Mouse (Mus musculus) common myeloid progenitor, adult 5-6 weeks (primary cell): ENCODE data around the gene Wnk4. TPM values are rescaled to one million over a fixed set of nuclear protein-coding genes. Genes with fewer than 3 reads are reported as not detected.
A peak's percentile ranks its signal among the peaks of the same experiment; 100 is the strongest.

Experiments
- ATAC-seq: replicated peaks from 2 replicates; pipeline ENCODE4 v1.8.0; 2016; ENCODE audit warnings: low read depth, mild to moderate bottlenecking, moderate TSS enrichment, inconsistent platforms; ENCODE audit not compliant: poor library complexity, severe bottlenecking
- total RNA-seq: library from RNA; stranded (forward); fragments of 200-1000, 187-1606 nt; gene quantifications from 2 replicates; pipeline ENCODE4 v1.2.3, GENCODE M21; 2017

Wnk4 gene
- total RNA-seq, 1 experiment from 2014 or later, result not detected

GRCm38 (mm10) chr11:101265906-101266305 is 5.5 kb downstream of the Wnk4 start:
- no peak for ATAC-seq

GRCm38 (mm10) chr11:101269577-101270116 is 9.3 kb downstream of the Wnk4 start:
- no peak; the same call in 1 of the 2 replicates for ATAC-seq

- ATAC-seq, result no peak
Measured at GRCm38 (mm10) chr11:101272446-101272845, 12.1 kb downstream of the Wnk4 start.

- ATAC-seq, result no peak
Measured at GRCm38 (mm10) chr11:101275309-101275708, 14.9 kb downstream of the Wnk4 start.

- no peak for ATAC-seq
Measured at GRCm38 (mm10) chr11:101276319-101277070, 16.1 kb downstream of the Wnk4 start.

GRCm38 (mm10) chr11:101277381-101278222 is 17.2 kb downstream of the Wnk4 start:
- no peak for ATAC-seq

GRCm38 (mm10) chr11:101278223-101279192 is 18.1 kb downstream of the Wnk4 start, which contains the start of the genes Cntd1 and Coa3:
Cntd1 (plus strand) TSS chr11:101279012.
Coa3 (minus strand) TSS chr11:101279114.
- ATAC-seq, result peak; percentile 97

- ATAC-seq, result peak; percentile 14; the same call in 1 of the 2 replicates
Measured at GRCm38 (mm10) chr11:101279193-101279569, 18.8 kb downstream of the Wnk4 start.

GRCm38 (mm10) chr11:101280837-101281236 is 20.5 kb downstream of the Wnk4 start:
- no peak for ATAC-seq

GRCm38 (mm10) chr11:101282896-101283295 is 22.5 kb downstream of the Wnk4 start:
- ATAC-seq, result no peak

GRCm38 (mm10) chr11:101283805-101284204 is 23.4 kb downstream of the Wnk4 start:
- ATAC-seq, result no peak

- ATAC-seq, result peak; percentile 65
Measured at GRCm38 (mm10) chr11:101287306-101287705, 26.9 kb downstream of the Wnk4 start.

- no peak for ATAC-seq
Measured at GRCm38 (mm10) chr11:101291231-101291630, 30.9 kb downstream of the Wnk4 start.

GRCm38 (mm10) chr11:101295191-101295590 is 34.8 kb downstream of the Wnk4 start:
- no peak for ATAC-seq

GRCm38 (mm10) chr11:101300881-101301280 is 40.5 kb downstream of the Wnk4 start:
- ATAC-seq, result no peak

- no peak for ATAC-seq
Measured at GRCm38 (mm10) chr11:101301299-101302003, 41.1 kb downstream of the Wnk4 start.

GRCm38 (mm10) chr11:101302004-101302798 is 41.8 kb downstream of the Wnk4 start, which contains the start of gene Becn1:
Becn1 (minus strand) TSS chr11:101302286.
- peak; percentile 98 for ATAC-seq

GRCm38 (mm10) chr11:101307744-101308143 is 47.4 kb downstream of the Wnk4 start:
- no peak for ATAC-seq
